Mouse (Mus musculus): ENCODE measurements around the gene Ucma. TPM values are rescaled to one million over a fixed set of nuclear protein-coding genes. Genes with fewer than 3 reads are reported as not detected.

The Ucma gene
- polyA plus RNA-seq, 1 experiment from 2014 or later, result not detected

- TF ChIP-seq CTCF (IDR thresholded peaks at IDR 0.05; ENCODE audit: low read depth), result no peak
- H3K27ac ChIP-seq (ENCODE audit: low read depth, low read length), result 0 out of 2 replicates have a peak overlapping the region, but pooled peaks have one; percentile 35
- no peak overlapping the region; the same call in 1 of the 2 replicates for H3K4me2 ChIP-seq (replicated peaks; ENCODE audit: low read depth)
- no peaks in the 10 kb centered on the region for H3K9me3 ChIP-seq (ENCODE audit: control insufficient read depth)
- no peaks in the 10 kb centered on the region for H3K36me3 ChIP-seq (ENCODE audit: control insufficient read depth, insufficient read depth)
- no peak overlapping the region for H3K4me3 ChIP-seq (ENCODE audit: low read depth, low read length)
- H3K9ac ChIP-seq (ENCODE audit: low read depth, low read length), result no peak overlapping the region; the same call in 1 of the 2 replicates
- WGBS, result 42% methylated on average over 6 of the region's 6 CpGs
- no peaks in the 10 kb centered on the region for H3K4me1 ChIP-seq (replicated peaks; ENCODE audit: control insufficient read depth, insufficient read depth, low read length)
- H3K27me3 ChIP-seq (replicated peaks; ENCODE audit: control insufficient read depth, insufficient read depth, low read length), result no peaks in the 10 kb centered on the region
- ATAC-seq, result peak; percentile 93
These were observed 9.1 kb downstream of the Ucma start for GRCm38 (mm10) chr2:4985000-4985399.

GRCm38 (mm10) chr2:4986798-4987197 lies 10.9 kb downstream of the Ucma start:
- no peak overlapping the region for H3K27ac ChIP-seq (ENCODE audit: low read depth, low read length)
- H3K9ac ChIP-seq (ENCODE audit: low read depth, low read length), result no peak overlapping the region
- no peak for TF ChIP-seq CTCF (IDR thresholded peaks at IDR 0.05; ENCODE audit: low read depth)
- no peaks in the 10 kb centered on the region for H3K4me1 ChIP-seq (replicated peaks; ENCODE audit: control insufficient read depth, insufficient read depth, low read length)
- H3K27me3 ChIP-seq (replicated peaks; ENCODE audit: control insufficient read depth, insufficient read depth, low read length), result no peaks in the 10 kb centered on the region
- H3K4me3 ChIP-seq (ENCODE audit: low read depth, low read length), result no peak overlapping the region
- WGBS, result 70% methylated on average over 4 of the region's 4 CpGs
- H3K4me2 ChIP-seq (replicated peaks; ENCODE audit: low read depth), result no peak overlapping the region
- no peak for ATAC-seq
- H3K9me3 ChIP-seq (ENCODE audit: control insufficient read depth), result no peaks in the 10 kb centered on the region
- H3K36me3 ChIP-seq (ENCODE audit: control insufficient read depth, insufficient read depth), result peaks cover 13% of the 10 kb centered on the region; the same call in 1 of the 2 replicates

- H3K27ac ChIP-seq (ENCODE audit: low read depth, low read length), result no peak overlapping the region
- no peak for TF ChIP-seq CTCF (IDR thresholded peaks at IDR 0.05; ENCODE audit: low read depth)
- H3K9ac ChIP-seq (ENCODE audit: low read depth, low read length), result no peak overlapping the region
- H3K9me3 ChIP-seq (ENCODE audit: control insufficient read depth), result no peaks in the 10 kb centered on the region
- no peaks in the 10 kb centered on the region for H3K4me1 ChIP-seq (replicated peaks; ENCODE audit: control insufficient read depth, insufficient read depth, low read length)
- peaks cover 17% of the 10 kb centered on the region; the same call in 1 of the 2 replicates for H3K36me3 ChIP-seq (ENCODE audit: control insufficient read depth, insufficient read depth)
- no peaks in the 10 kb centered on the region for H3K27me3 ChIP-seq (replicated peaks; ENCODE audit: control insufficient read depth, insufficient read depth, low read length)
- H3K4me2 ChIP-seq (replicated peaks; ENCODE audit: low read depth), result no peak overlapping the region
- ATAC-seq, result no peak
- 76% methylated on average over 8 of the region's 8 CpGs for WGBS
- H3K4me3 ChIP-seq (ENCODE audit: low read depth, low read length), result no peak overlapping the region
These were observed 11.7 kb downstream of the Ucma start for GRCm38 (mm10) chr2:4987388-4988180.

GRCm38 (mm10) chr2:4988826-4989424 lies 13.0 kb downstream of the Ucma start:
- no peak overlapping the region for H3K4me2 ChIP-seq (replicated peaks; ENCODE audit: low read depth)
- no peak overlapping the region for H3K27ac ChIP-seq (ENCODE audit: low read depth, low read length)
- TF ChIP-seq CTCF (IDR thresholded peaks at IDR 0.05; ENCODE audit: low read depth), result peak; percentile 64
- 75% methylated on average over 11 of the region's 11 CpGs for WGBS
- peaks cover 20% of the 10 kb centered on the region; the same call in 1 of the 2 replicates for H3K36me3 ChIP-seq (ENCODE audit: control insufficient read depth, insufficient read depth)
- no peak overlapping the region for H3K4me3 ChIP-seq (ENCODE audit: low read depth, low read length)
- ATAC-seq, result no peak
- no peaks in the 10 kb centered on the region for H3K9me3 ChIP-seq (ENCODE audit: control insufficient read depth)
- H3K27me3 ChIP-seq (replicated peaks; ENCODE audit: control insufficient read depth, insufficient read depth, low read length), result no peaks in the 10 kb centered on the region
- no peaks in the 10 kb centered on the region for H3K4me1 ChIP-seq (replicated peaks; ENCODE audit: control insufficient read depth, insufficient read depth, low read length)
- no peak overlapping the region for H3K9ac ChIP-seq (ENCODE audit: low read depth, low read length)

GRCm38 (mm10) chr2:4993584-4993983 lies 17.7 kb downstream of the Ucma start:
- 93% methylated on average over 11 of the region's 11 CpGs for WGBS
- peaks cover 30% of the 10 kb centered on the region for H3K36me3 ChIP-seq (ENCODE audit: control insufficient read depth, insufficient read depth)

GRCm38 (mm10) chr2:4994436-4994835 lies 18.5 kb downstream of the Ucma start:
- Histone ChIP-seq H3K4me3 (ENCODE audit: low read depth, low read length) (no peak overlapping the region), H3K9ac (ENCODE audit: low read depth, low read length) (no peak overlapping the region), H3K4me1 (replicated peaks; ENCODE audit: control insufficient read depth, insufficient read depth, low read length) (no peaks in the 10 kb centered on the region), H3K27ac (ENCODE audit: low read depth, low read length) (no peak overlapping the region), H3K9me3 (ENCODE audit: control insufficient read depth) (no peaks in the 10 kb centered on the region), H3K4me2 (replicated peaks; ENCODE audit: low read depth) (no peak overlapping the region), H3K27me3 (replicated peaks; ENCODE audit: control insufficient read depth, insufficient read depth, low read length) (no peaks in the 10 kb centered on the region), H3K36me3 (ENCODE audit: control insufficient read depth, insufficient read depth) (peaks cover 36% of the 10 kb centered on the region)
- no peak for TF ChIP-seq CTCF (IDR thresholded peaks at IDR 0.05; ENCODE audit: low read depth)
- 94% methylated on average over 4 of the region's 4 CpGs for WGBS
- ATAC-seq, result no peak

More at GRCm38 (mm10) chr2:4993584-4993983, 17.7 kb downstream of the Ucma start:
- no peak overlapping the region for H3K27ac ChIP-seq (ENCODE audit: low read depth, low read length)
- no peaks in the 10 kb centered on the region for H3K4me1 ChIP-seq (replicated peaks; ENCODE audit: control insufficient read depth, insufficient read depth, low read length)
- no peak overlapping the region for H3K4me3 ChIP-seq (ENCODE audit: low read depth, low read length)
- no peak for ATAC-seq
- no peak overlapping the region for H3K9ac ChIP-seq (ENCODE audit: low read depth, low read length)
- H3K4me2 ChIP-seq (replicated peaks; ENCODE audit: low read depth), result no peak overlapping the region
- H3K27me3 ChIP-seq (replicated peaks; ENCODE audit: control insufficient read depth, insufficient read depth, low read length), result no peaks in the 10 kb centered on the region
- H3K9me3 ChIP-seq (ENCODE audit: control insufficient read depth), result no peaks in the 10 kb centered on the region
- TF ChIP-seq CTCF (IDR thresholded peaks at IDR 0.05; ENCODE audit: low read depth), result no peak

Data from intestine, postnatal 0 days (tissue).